Mouse (Mus musculus): ENCODE data around the gene Tdo2.

Tdo2 gene

GRCm38 (mm10) chr3:81976102-81976501, at the start of gene Tdo2:
TSS of gene Tdo2 (minus strand) at chr3:81976202.
- no peak for DNase-seq (ENCODE audit: low read depth, low spot score)

GRCm38 (mm10) chr3:82023065-82023464, 47.1 kb upstream of the Tdo2 start:
- DNase-seq (ENCODE audit: low read depth, low spot score), result no peak

- no peak for DNase-seq (ENCODE audit: low read depth, low spot score)
Observed at GRCm38 (mm10) chr3:82022421-82022920, 46.5 kb upstream of the Tdo2 start.

GRCm38 (mm10) chr3:82014148-82014703, 38.2 kb upstream of the Tdo2 start:
- no peak for DNase-seq (ENCODE audit: low read depth, low spot score)

- DNase-seq (ENCODE audit: low read depth, low spot score), result no peak
Observed at GRCm38 (mm10) chr3:82007002-82007401, 31.0 kb upstream of the Tdo2 start.

GRCm38 (mm10) chr3:81995988-81996387, 20.0 kb upstream of the Tdo2 start:
- peak; percentile 3 for DNase-seq (ENCODE audit: low read depth, low spot score)

- no peak for DNase-seq (ENCODE audit: low read depth, low spot score)
Observed at GRCm38 (mm10) chr3:81995371-81995770, 19.4 kb upstream of the Tdo2 start.

- DNase-seq (ENCODE audit: low read depth, low spot score), result no peak
Observed at GRCm38 (mm10) chr3:81990531-81990930, 14.5 kb upstream of the Tdo2 start.

- no peak for DNase-seq (ENCODE audit: low read depth, low spot score)
Observed at GRCm38 (mm10) chr3:81989692-81990141, 13.7 kb upstream of the Tdo2 start.

GRCm38 (mm10) chr3:81987628-81988027, 11.6 kb upstream of the Tdo2 start:
- no peak for DNase-seq (ENCODE audit: low read depth, low spot score)

- DNase-seq (ENCODE audit: low read depth, low spot score), result no peak
Observed at GRCm38 (mm10) chr3:81986103-81986502, 10.1 kb upstream of the Tdo2 start.

- DNase-seq (ENCODE audit: low read depth, low spot score), result no peak
Observed at GRCm38 (mm10) chr3:81985100-81985499, 9.1 kb upstream of the Tdo2 start.

- no peak for DNase-seq (ENCODE audit: low read depth, low spot score)
Observed at GRCm38 (mm10) chr3:81983120-81983895, 7.3 kb upstream of the Tdo2 start.

GRCm38 (mm10) chr3:81981990-81982389, 6.0 kb upstream of the Tdo2 start, which contains the start of gene Asic5:
TSS of gene Asic5 (plus strand) at chr3:81982290.
- no peak for DNase-seq (ENCODE audit: low read depth, low spot score)

GRCm38 (mm10) chr3:81981576-81981975, 5.6 kb upstream of the Tdo2 start:
- DNase-seq (ENCODE audit: low read depth, low spot score), result no peak

- DNase-seq (ENCODE audit: low read depth, low spot score), result no peak
Observed at GRCm38 (mm10) chr3:81975607-81976006, 395 bp downstream of the Tdo2 start.

GRCm38 (mm10) chr3:81964596-81964995, 11.4 kb downstream of the Tdo2 start:
- DNase-seq (ENCODE audit: low read depth, low spot score), result no peak

GRCm38 (mm10) chr3:81963768-81964167, 12.2 kb downstream of the Tdo2 start:
- DNase-seq (ENCODE audit: low read depth, low spot score), result no peak

- DNase-seq (ENCODE audit: low read depth, low spot score), result no peak
Observed at GRCm38 (mm10) chr3:81961336-81961735, 14.7 kb downstream of the Tdo2 start.

GRCm38 (mm10) chr3:81957484-81957883, 18.5 kb downstream of the Tdo2 start:
- DNase-seq (ENCODE audit: low read depth, low spot score), result no peak

GRCm38 (mm10) chr3:81951785-81952184, 24.2 kb downstream of the Tdo2 start:
- no peak for DNase-seq (ENCODE audit: low read depth, low spot score)

- DNase-seq (ENCODE audit: low read depth, low spot score), result no peak
Observed at GRCm38 (mm10) chr3:81949048-81949447, 27.0 kb downstream of the Tdo2 start.

- DNase-seq (ENCODE audit: low read depth, low spot score), result no peak
Observed at GRCm38 (mm10) chr3:81944851-81945393, 31.1 kb downstream of the Tdo2 start.
